Mouse (Mus musculus): Measurements from ENCODE around the gene Ptpn6. TPM values are rescaled to one million over a fixed set of nuclear protein-coding genes. Genes with fewer than 3 reads are reported as not detected.
A peak's percentile ranks its signal among the peaks of the same experiment; 100 is the strongest.

The Ptpn6 gene
- total RNA-seq, 2 experiments from 2014 or later = 5.0 to 6.0 TPM

DNA sequence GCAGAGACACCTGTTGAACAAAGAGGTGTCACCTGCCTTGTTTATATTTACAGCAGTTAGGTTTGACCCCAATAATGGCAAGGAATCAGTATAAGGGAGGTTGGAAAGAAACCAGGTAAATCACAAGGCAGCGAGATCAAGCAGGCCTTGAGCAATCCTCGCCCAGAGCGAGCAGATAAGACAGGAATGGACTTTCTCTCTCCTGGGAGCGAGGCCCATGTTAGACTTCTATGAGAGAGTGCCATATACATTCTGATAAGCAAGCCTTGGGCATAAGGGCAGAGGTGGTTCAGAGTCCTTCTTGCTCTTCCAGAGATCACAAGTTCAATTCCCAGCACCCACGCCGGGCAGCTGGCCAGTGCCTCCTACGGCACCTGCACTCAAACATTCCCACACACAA is 59.7 kb downstream of the Ptpn6 start:
- no peak for DNase-seq
- intact Hi-C loops (cut with DNase I) = no loop called here

DNA sequence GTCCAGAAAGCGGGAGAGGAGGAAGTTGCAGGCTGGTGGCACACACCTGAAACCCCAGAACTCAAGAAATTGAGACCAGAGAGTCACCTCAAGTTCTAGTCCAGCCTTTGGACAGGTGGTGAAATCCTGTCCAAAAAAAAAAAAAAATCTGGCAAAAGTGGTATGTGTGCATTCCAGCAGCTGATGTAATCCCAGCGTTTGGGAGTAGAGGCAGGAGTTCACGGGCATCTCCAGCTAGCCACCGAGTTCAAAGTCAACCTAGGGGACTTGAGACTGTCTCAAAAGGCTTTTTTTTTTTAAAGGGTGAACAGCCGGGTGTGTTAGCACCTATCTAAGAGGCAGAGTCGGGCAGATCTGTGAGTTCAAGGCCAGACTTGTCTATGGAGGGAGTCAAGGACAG is 62.3 kb downstream of the Ptpn6 start:
- no peak for DNase-seq

GRCm38 (mm10) chr6:124674591-124674990 is 63.9 kb downstream of the Ptpn6 start:
- intact Hi-C loops (cut with DNase I) = no loop called here

More for the DNA sequence above, 62.3 kb downstream of the Ptpn6 start:
- intact Hi-C loops (cut with DNase I) = no loop called here

GRCm38 (mm10) chr6:124673619-124674018 is 64.9 kb downstream of the Ptpn6 start:
- DNase-seq = peak; percentile 71
- intact Hi-C loops (cut with DNase I) = no loop called here

More at GRCm38 (mm10) chr6:124674591-124674990, 63.9 kb downstream of the Ptpn6 start:
- no peak for DNase-seq

DNA sequence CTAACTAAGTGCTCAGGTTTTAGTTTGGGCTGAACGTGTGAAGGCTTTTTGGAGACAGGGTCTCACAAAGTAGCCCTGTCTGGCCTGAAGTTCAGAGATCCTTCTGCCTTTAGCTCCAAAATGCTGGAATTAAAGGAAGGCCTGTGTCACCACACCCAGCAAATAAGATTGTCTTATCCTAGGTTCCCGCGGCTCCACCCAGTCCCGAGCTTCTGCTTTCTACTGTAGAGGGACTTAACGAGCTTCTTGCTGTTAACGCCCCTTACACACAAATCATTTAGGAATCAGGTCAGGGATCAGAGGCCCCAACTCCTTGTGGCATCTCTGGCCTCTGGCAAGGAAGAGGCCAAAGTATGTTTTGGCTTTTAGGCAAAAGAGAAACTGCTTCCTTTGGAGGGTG is 66.4 kb downstream of the Ptpn6 start:
- DNase-seq = no peak
- intact Hi-C loops (cut with DNase I) = no loop called here

Small RNA genes within 50 kb of the gene (microRNA-seq; reads per million reads assigned to microRNA genes)
- gene Mir141 (37.2 to 38.6 reads per million in 2 experiments), gene Mir200c (661 to 844 reads per million in 2 experiments)

Other genes with a start within 250 kb of the Ptpn6 start
- gene C1rl, start 245.6 kb downstream of the Ptpn6 start, total RNA-seq (2021) = 1 to 10 TPM in 1 of 2 experiments, under 1 TPM in 1; 0.84 to 1.1 TPM
- 1 to 10 TPM; 6.9 to 8.8 TPM for gene C1ra, start 226.3 kb downstream of the Ptpn6 start, total RNA-seq (2021)
- 10 to 100 TPM; 20.1 to 23.3 TPM for gene C1s1, start 196.4 kb downstream of the Ptpn6 start, total RNA-seq (2021)
- gene C1rb, start 168.4 kb downstream of the Ptpn6 start, total RNA-seq (2021) = under 1 TPM; 0.74 to 0.79 TPM
- gene C1s2, start 102.6 kb downstream of the Ptpn6 start, total RNA-seq (2021) = under 1 TPM; 0.26 to 0.45 TPM
- 10 to 100 TPM; 56.5 to 68.8 TPM for gene Lpcat3, start 75.7 kb downstream of the Ptpn6 start, total RNA-seq (2021)
- 10 to 100 TPM; 64.2 to 66.4 TPM for gene Emg1, start 26.5 kb downstream of the Ptpn6 start, total RNA-seq (2021)
- gene Phb2, start 26.4 kb downstream of the Ptpn6 start, total RNA-seq (2021) = 100 to 1,000 TPM; 394 to 399 TPM
- 100 to 1,000 TPM; 322 to 335 TPM for gene Grcc10, start 2.7 kb upstream of the Ptpn6 start, total RNA-seq (2021)
- under 1 TPM in 1 of 2 experiments, not detected in 1; 0.98 TPM for gene Gm45234, start 17.3 kb upstream of the Ptpn6 start, total RNA-seq (2021)
- 10 to 100 TPM; 59.4 to 59.7 TPM for gene Atn1, start 17.8 kb upstream of the Ptpn6 start, total RNA-seq (2021)
- gene Eno2, start 31.0 kb upstream of the Ptpn6 start, total RNA-seq (2021) = 1 to 10 TPM; 3.4 to 3.7 TPM
- gene Lrrc23, start 41.0 kb upstream of the Ptpn6 start, total RNA-seq (2021) = not detected
- 1 to 10 TPM; 3.1 TPM for gene Spsb2, start 69.9 kb upstream of the Ptpn6 start, total RNA-seq (2021)
- gene Tpi1, start 75.6 kb upstream of the Ptpn6 start, total RNA-seq (2021) = 100 to 1,000 TPM; 870 to 877 TPM
- gene Usp5, start 90.8 kb upstream of the Ptpn6 start, total RNA-seq (2021) = 10 to 100 TPM; 87.5 to 87.9 TPM
- 10 to 100 TPM; 19.1 to 23.2 TPM for gene Cdca3, start 90.8 kb upstream of the Ptpn6 start, total RNA-seq (2021)
- 1 to 10 TPM; 3.9 to 4.4 TPM for gene Gnb3, start 101.6 kb upstream of the Ptpn6 start, total RNA-seq (2021)
- 10 to 100 TPM; 27.1 to 27.3 TPM for gene P3h3, start 119.0 kb upstream of the Ptpn6 start, total RNA-seq (2021)
- 1 to 10 TPM; 3.0 to 4.9 TPM for gene Gpr162, start 125.3 kb upstream of the Ptpn6 start, total RNA-seq (2021)
- gene Cd4, start 149.5 kb upstream of the Ptpn6 start, total RNA-seq (2021) = 1 to 10 TPM; 1.2 to 2.1 TPM
- under 1 TPM; 0.72 to 0.84 TPM for gene Lag3, start 173.0 kb upstream of the Ptpn6 start, total RNA-seq (2021)
- 100 to 1,000 TPM; 516 to 532 TPM for gene Ptms, start 181.4 kb upstream of the Ptpn6 start, total RNA-seq (2021)
- gene Mlf2, start 192.7 kb upstream of the Ptpn6 start, total RNA-seq (2021) = 100 to 1,000 TPM; 231 to 236 TPM
- 100 to 1,000 TPM; 102 to 108 TPM for gene Cops7a, start 226.8 kb upstream of the Ptpn6 start, total RNA-seq (2021)

Measured in heart, postnatal 10 days (tissue).